Mouse (Mus musculus) large intestine, adult 2 months (tissue): ENCODE measurements around the gene Sardh. TPM values are rescaled to one million over a fixed set of nuclear protein-coding genes. Genes with fewer than 3 reads are reported as not detected.
A peak's percentile ranks its signal among the peaks of the same experiment; 100 is the strongest.

Experiments used
- DNase-seq: peaks from one replicate; pipeline ENCODE4 v3.0.0-alpha.2; 2012; ENCODE audit warnings: low read depth, low spot score
- WGBS: fragments of 180-500 bp; shearing (Covaris S2); methylation state at CpG from one replicate; pipeline ENCODE4 v1.1.7; 2018; 5-methylcytosine and 5-hydroxymethylcytosine counted together
- polyA plus RNA-seq: library from polyadenylated mRNA; depleted of rRNA; stranded (reverse); fragments of >200 nt; gene quantifications from 2 replicates; pipeline ENCODE4 v1.2.3, GENCODE M21; 2012

Gene Sardh
- polyA plus RNA-seq, 1 experiment: 2.1 TPM

- 25% methylated on average over 2 of the region's 2 CpGs for WGBS
- DNase-seq: no peak
Measured at GRCm38 (mm10) chr2:27229481-27230105, 18.5 kb downstream of the Sardh start.

- DNase-seq: no peak
- 75% methylated on average over 5 of the region's 5 CpGs for WGBS
Measured at GRCm38 (mm10) chr2:27228809-27229480, 19.2 kb downstream of the Sardh start.

GRCm38 (mm10) chr2:27226572-27226971 is 21.6 kb downstream of the Sardh start:
- no peak for DNase-seq
- 49% methylated on average over 7 of the region's 7 CpGs for WGBS

- 73% methylated on average over 7 of the region's 7 CpGs for WGBS
- DNase-seq: no peak
Measured at GRCm38 (mm10) chr2:27223012-27223421, 25.1 kb downstream of the Sardh start.

- 87% methylated on average over 8 of the region's 8 CpGs for WGBS
- DNase-seq: no peak
Measured at GRCm38 (mm10) chr2:27218569-27218968, 29.6 kb downstream of the Sardh start.

- 75% methylated on average over 2 of the region's 2 CpGs for WGBS
- DNase-seq: no peak
Measured at GRCm38 (mm10) chr2:27218121-27218544, 30.0 kb downstream of the Sardh start.

GRCm38 (mm10) chr2:27215537-27215936 is 32.6 kb downstream of the Sardh start:
- WGBS: 77% methylated on average over 2 of the region's 2 CpGs
- no peak for DNase-seq

- 55% methylated on average over 8 of the region's 8 CpGs for WGBS
- no peak for DNase-seq
Measured at GRCm38 (mm10) chr2:27211966-27212893, 35.9 kb downstream of the Sardh start.

- WGBS: 70% methylated on average over 12 of the region's 12 CpGs
- no peak for DNase-seq
Measured at GRCm38 (mm10) chr2:27210676-27211210, 37.4 kb downstream of the Sardh start.

- peak; percentile 2 for DNase-seq
Measured at GRCm38 (mm10) chr2:27210255-27210654, 37.9 kb downstream of the Sardh start.

GRCm38 (mm10) chr2:27209816-27210215 is 38.3 kb downstream of the Sardh start:
- WGBS: 64% methylated on average over 5 of the region's 5 CpGs
- no peak for DNase-seq

More at GRCm38 (mm10) chr2:27210255-27210654, 37.9 kb downstream of the Sardh start:
- 55% methylated on average over 7 of the region's 7 CpGs for WGBS

GRCm38 (mm10) chr2:27209370-27209769 is 38.8 kb downstream of the Sardh start:
- WGBS: 76% methylated on average over 9 of the region's 9 CpGs
- DNase-seq: no peak

- WGBS: 87% methylated on average over 5 of the region's 5 CpGs
- DNase-seq: no peak
Measured at GRCm38 (mm10) chr2:27207126-27207525, 41.0 kb downstream of the Sardh start.

GRCm38 (mm10) chr2:27206128-27206797 is 41.9 kb downstream of the Sardh start:
- WGBS: 63% methylated on average over 15 of the region's 15 CpGs
- no peak for DNase-seq

GRCm38 (mm10) chr2:27205666-27206065 is 42.5 kb downstream of the Sardh start:
- DNase-seq: no peak
- WGBS: 70% methylated on average over 10 of the region's 10 CpGs

GRCm38 (mm10) chr2:27200586-27200985 is 47.6 kb downstream of the Sardh start:
- 61% methylated on average over 1 of the region's 1 CpGs for WGBS
- no peak for DNase-seq

GRCm38 (mm10) chr2:27198551-27199246 is 49.4 kb downstream of the Sardh start:
- no peak for DNase-seq

GRCm38 (mm10) chr2:27189994-27190393 is 58.1 kb downstream of the Sardh start:
- no peak for DNase-seq
- WGBS: 60% methylated on average over 4 of the region's 4 CpGs

More at GRCm38 (mm10) chr2:27198551-27199246, 49.4 kb downstream of the Sardh start:
- 55% methylated on average over 5 of the region's 5 CpGs for WGBS

GRCm38 (mm10) chr2:27187531-27187930 is 60.6 kb downstream of the Sardh start:
- DNase-seq: no peak
- WGBS: 71% methylated on average over 6 of the region's 6 CpGs
